Mouse (Mus musculus) stomach, embryonic 14.5 days (tissue): Measurements from ENCODE around the gene Drosha. TPM values are rescaled to one million over a fixed set of nuclear protein-coding genes. Genes with fewer than 3 reads are reported as not detected.

Experiments
- ATAC-seq: fragments of 200-750 bp; cut with Nextera tagmentation; 2 replicates; pipeline ENCODE4 v1.8.0; 2017; ENCODE audit warnings: low read depth, moderate TSS enrichment; ENCODE audit not compliant: insufficient number of reproducible peaks, insufficient read depth, low FRiP score
- H3K27ac ChIP-seq: fragments of 300-500 bp; sonication (generic); 2 replicates; pipeline ENCODE4 v1.5.1; 2014; ENCODE audit warnings: mild to moderate bottlenecking, low read length, moderate library complexity, mixed read lengths
- H3K27me3 ChIP-seq: fragments of 300-500 bp; sonication (generic); 2 replicates; pipeline ENCODE4 v1.6.1; 2014; ENCODE audit warnings: low read length, control low read depth, mixed read lengths; ENCODE audit not compliant: control insufficient read depth, insufficient read depth
- H3K36me3 ChIP-seq: fragments of 300-500 bp; sonication (generic); 2 replicates; pipeline ENCODE4 v1.6.1; 2014; ENCODE audit warnings: mild to moderate bottlenecking, control low read depth, low read length, moderate library complexity, mixed read lengths; ENCODE audit not compliant: control insufficient read depth, insufficient read depth
- H3K4me1 ChIP-seq: fragments of 300-500 bp; sonication (generic); 2 replicates; pipeline ENCODE4 v1.6.1; 2014; ENCODE audit warnings: low read length, control low read depth, mixed read lengths; ENCODE audit not compliant: control insufficient read depth, insufficient read depth
- H3K4me2 ChIP-seq: fragments of 300-500 bp; sonication (generic); replicated peaks from 2 replicates; pipeline ENCODE4 v1.6.1; 2014; ENCODE audit warnings: low read depth, low read length, control low read depth
- H3K4me3 ChIP-seq: fragments of 300-500 bp; sonication (generic); 2 replicates; pipeline ENCODE4 v1.5.1; 2014; ENCODE audit warnings: low read depth, low read length, control low read depth
- H3K9ac ChIP-seq: fragments of 300-500 bp; sonication (generic); replicated peaks from 2 replicates; pipeline ENCODE4 v1.6.1; 2014; ENCODE audit warnings: low read depth, mild to moderate bottlenecking, control low read depth, low read length, moderate library complexity, mixed read lengths
- H3K9me3 ChIP-seq: fragments of 300-500 bp; sonication (generic); 2 replicates; pipeline ENCODE4 v1.6.1; 2016; ENCODE audit warnings: low read depth, low read length, control low read depth; ENCODE audit not compliant: control insufficient read depth
- WGBS: fragments of 180-500 bp; shearing (Covaris S2); extraction: QIAGEN DNeasy Blood & Tissue Kit; methylation state at CpG from one replicate; pipeline ENCODE4 v1.1.7; 2014; 5-methylcytosine and 5-hydroxymethylcytosine counted together
- polyA plus RNA-seq: library from polyadenylated mRNA; unstranded; fragments of >200 nt; fragmentation: Nextera tagmentation; extraction: Ambion mirVana; gene quantifications from 2 replicates; pipeline ENCODE4 v1.2.1, GENCODE M21; 2014

Drosha gene
- polyA plus RNA-seq, 1 experiment from 2014 or later: 41.3 TPM

GRCm38 (mm10) chr15:12862061-12862460, 37.4 kb downstream of the Drosha start:
- no peak overlapping the region for H3K9ac ChIP-seq
- no peak overlapping the region for H3K27ac ChIP-seq
- H3K36me3 ChIP-seq: peaks cover 32% of the 10 kb centered on the region
- H3K4me2 ChIP-seq: no peak overlapping the region
- no peak overlapping the region for H3K4me3 ChIP-seq
- ATAC-seq: no peak
- no peaks in the 10 kb centered on the region for H3K9me3 ChIP-seq
- H3K4me1 ChIP-seq: no peaks in the 10 kb centered on the region
- 77% methylated on average over 3 of the region's 3 CpGs for WGBS
- H3K27me3 ChIP-seq: no peaks in the 10 kb centered on the region

DNA sequence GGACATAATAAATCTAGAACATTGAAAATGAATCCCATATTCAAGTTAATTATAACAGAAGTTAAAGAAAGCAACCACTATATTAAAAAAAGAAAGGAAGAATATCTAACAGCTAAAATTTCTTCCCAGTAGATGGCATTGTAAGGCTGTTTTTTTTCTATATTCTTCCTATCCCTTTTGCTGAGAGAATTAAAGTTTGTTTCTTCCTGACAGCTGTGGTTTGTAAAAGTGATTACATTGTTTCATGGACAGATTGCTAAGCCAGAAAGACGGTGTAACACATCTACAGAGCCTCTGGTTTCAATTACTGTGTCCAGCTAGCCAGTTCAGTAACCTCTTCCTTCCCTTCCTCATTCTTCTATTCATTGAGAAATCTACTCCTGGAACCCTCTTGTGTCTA, 39.1 kb downstream of the Drosha start:
- H3K4me2 ChIP-seq: no peak overlapping the region
- H3K4me3 ChIP-seq: no peak overlapping the region
- H3K27me3 ChIP-seq: no peaks in the 10 kb centered on the region
- peak; percentile 54; the same call in 1 of the 2 replicates for ATAC-seq
- H3K36me3 ChIP-seq: peaks cover 33% of the 10 kb centered on the region
- H3K9me3 ChIP-seq: no peaks in the 10 kb centered on the region
- no peak overlapping the region for H3K27ac ChIP-seq
- 38% methylated on average over 1 of the region's 1 CpGs for WGBS
- 0 out of 2 replicates have a peak, but pooled peaks cover 2% of the 10 kb centered on the region for H3K4me1 ChIP-seq
- H3K9ac ChIP-seq: no peak overlapping the region

- Histone ChIP-seq H3K9me3 (no peaks in the 10 kb centered on the region), H3K36me3 (peaks cover 27% of the 10 kb centered on the region), H3K4me2 (no peak overlapping the region), H3K4me3 (no peak overlapping the region), H3K27ac (no peak overlapping the region), H3K4me1 (0 out of 2 replicates have a peak, but pooled peaks cover 2% of the 10 kb centered on the region), H3K27me3 (no peaks in the 10 kb centered on the region), H3K9ac (no peak overlapping the region)
- 71% methylated on average over 7 of the region's 7 CpGs for WGBS
- no peak; the same call in 1 of the 2 replicates for ATAC-seq
Observed at GRCm38 (mm10) chr15:12865595-12866314, 41.1 kb downstream of the Drosha start.

DNA sequence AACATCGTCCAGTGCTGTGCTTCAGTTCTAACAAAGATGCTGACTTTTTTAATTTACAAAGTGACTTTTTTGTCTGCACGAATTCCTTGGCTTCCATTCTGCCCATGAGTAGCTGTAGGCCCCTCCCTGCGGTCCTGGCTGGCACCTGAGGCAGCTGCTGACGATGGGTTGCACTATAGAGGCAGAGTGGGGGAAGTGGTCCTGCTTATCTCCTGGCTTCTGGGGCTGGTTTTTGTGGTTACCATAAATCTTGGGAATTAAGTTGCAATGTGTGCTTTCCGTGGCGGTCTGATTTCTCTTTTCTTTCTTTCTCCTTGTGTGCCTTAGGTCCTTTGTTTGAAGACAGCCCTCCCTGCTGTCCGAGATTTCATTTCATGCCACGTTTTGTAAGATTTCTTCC, 42.7 kb downstream of the Drosha start:
- Histone ChIP-seq H3K27ac (no peak overlapping the region), H3K4me2 (no peak overlapping the region), H3K4me1 (0 out of 2 replicates have a peak, but pooled peaks cover 2% of the 10 kb centered on the region), H3K36me3 (peaks cover 20% of the 10 kb centered on the region), H3K9ac (no peak overlapping the region), H3K4me3 (no peak overlapping the region), H3K9me3 (no peaks in the 10 kb centered on the region), H3K27me3 (no peaks in the 10 kb centered on the region)
- WGBS: 71% methylated on average over 8 of the region's 8 CpGs
- no peak for ATAC-seq

DNA sequence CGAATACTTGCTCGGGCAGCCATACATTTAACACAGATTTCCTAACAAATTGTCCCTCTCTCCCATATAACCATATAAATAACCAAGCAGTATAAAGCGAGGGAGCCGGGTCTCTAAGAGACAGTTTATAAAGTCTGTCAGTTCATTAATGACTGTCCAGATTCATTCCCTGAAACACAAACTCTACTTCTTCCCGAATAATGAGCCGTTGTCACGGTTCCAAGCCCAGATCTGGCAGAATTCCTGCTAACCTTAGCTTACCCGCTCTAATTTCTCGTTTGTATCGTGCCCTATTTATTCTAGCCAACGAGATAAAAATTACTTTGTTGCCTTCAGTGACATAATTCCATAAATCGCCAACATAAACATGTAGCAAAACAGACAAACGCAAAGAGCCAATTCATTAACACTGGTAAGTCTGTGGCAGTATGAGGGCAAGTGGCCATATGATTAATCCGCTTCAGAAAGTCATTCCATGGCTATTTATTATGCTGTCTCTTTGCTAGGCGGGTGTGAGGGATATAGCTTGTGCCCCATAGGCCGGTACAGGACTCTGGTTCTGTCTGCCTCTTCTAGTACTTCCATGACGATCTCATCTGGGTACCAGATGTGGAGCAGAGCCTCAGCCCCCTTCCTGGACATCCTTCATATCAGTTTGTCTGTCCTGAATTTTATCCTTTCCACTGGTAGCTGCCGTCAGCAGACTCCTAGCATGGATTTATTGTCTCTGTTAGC, 51.0 kb downstream of the Drosha start:
- 61% methylated on average over 18 of the region's 18 CpGs for whole genome bisulfite sequencing
- Histone ChIP-seq H3K4me1 (no peaks in the 10 kb centered on the region), H3K36me3 (peaks cover 28% of the 10 kb centered on the region), H3K9me3 (no peaks in the 10 kb centered on the region), H3K9ac (no peak overlapping the region), H3K4me2 (no peak overlapping the region), H3K27ac (no peak overlapping the region), H3K27me3 (no peaks in the 10 kb centered on the region), H3K4me3 (no peak overlapping the region)
- no peak for ATAC-seq

GRCm38 (mm10) chr15:12876266-12876665, 51.7 kb downstream of the Drosha start:
- no peak for ATAC-seq
- Histone ChIP-seq H3K9ac (no peak overlapping the region), H3K27me3 (no peaks in the 10 kb centered on the region), H3K36me3 (peaks cover 28% of the 10 kb centered on the region), H3K4me2 (no peak overlapping the region), H3K9me3 (no peaks in the 10 kb centered on the region), H3K4me3 (no peak overlapping the region), H3K27ac (no peak overlapping the region), H3K4me1 (no peaks in the 10 kb centered on the region)
- WGBS: 75% methylated on average over 2 of the region's 2 CpGs

- WGBS: 94% methylated on average over 4 of the region's 4 CpGs
- Histone ChIP-seq H3K4me1 (no peaks in the 10 kb centered on the region), H3K9ac (no peak overlapping the region), H3K9me3 (no peaks in the 10 kb centered on the region), H3K36me3 (peaks cover 30% of the 10 kb centered on the region), H3K4me3 (no peak overlapping the region), H3K27ac (no peak overlapping the region), H3K4me2 (no peak overlapping the region), H3K27me3 (no peaks in the 10 kb centered on the region)
- no peak for ATAC-seq
Observed at GRCm38 (mm10) chr15:12876881-12877280, 52.3 kb downstream of the Drosha start.

GRCm38 (mm10) chr15:12877934-12878333, 53.3 kb downstream of the Drosha start:
- H3K4me3 ChIP-seq: no peak overlapping the region
- no peak overlapping the region for H3K27ac ChIP-seq
- no peak overlapping the region for H3K9ac ChIP-seq
- H3K4me1 ChIP-seq: no peaks in the 10 kb centered on the region
- no peak overlapping the region for H3K4me2 ChIP-seq
- no peaks in the 10 kb centered on the region for H3K9me3 ChIP-seq
- no peak for ATAC-seq
- H3K36me3 ChIP-seq: peaks cover 40% of the 10 kb centered on the region
- WGBS: 94% methylated on average over 12 of the region's 12 CpGs
- no peaks in the 10 kb centered on the region for H3K27me3 ChIP-seq
